Mouse (Mus musculus): ENCODE data around the gene Metrnl.

GRCm38 (mm10) chr11:121713569-121713968, 12.2 kb downstream of the Metrnl start:
- TF ChIP-seq POLR2A (IDR thresholded peaks at IDR 0.05; ENCODE audit: insufficient read depth, low read depth, low read length) (no peak), CTCF (IDR thresholded peaks at IDR 0.05; ENCODE audit: insufficient read depth, low read depth, low read length) (no peak)

Data from olfactory bulb, adult 2 months (tissue).